Mouse (Mus musculus) megakaryocyte, embryonic 14.5 days (primary cell): ENCODE results near the gene Kcnh2.

Source experiments
- FLI1 ChIP-seq: IDR thresholded peaks from 2 replicates; pipeline ENCODE4 v1.6.1; 2012; ENCODE audit warnings: low read length, inconsistent platforms, mixed read lengths
- GATA1 ChIP-seq: IDR thresholded peaks from 3 replicates; pipeline ENCODE4 v1.6.1; 2012; ENCODE audit warnings: mixed read lengths, low read length, inconsistent platforms, borderline replicate concordance

DNA sequence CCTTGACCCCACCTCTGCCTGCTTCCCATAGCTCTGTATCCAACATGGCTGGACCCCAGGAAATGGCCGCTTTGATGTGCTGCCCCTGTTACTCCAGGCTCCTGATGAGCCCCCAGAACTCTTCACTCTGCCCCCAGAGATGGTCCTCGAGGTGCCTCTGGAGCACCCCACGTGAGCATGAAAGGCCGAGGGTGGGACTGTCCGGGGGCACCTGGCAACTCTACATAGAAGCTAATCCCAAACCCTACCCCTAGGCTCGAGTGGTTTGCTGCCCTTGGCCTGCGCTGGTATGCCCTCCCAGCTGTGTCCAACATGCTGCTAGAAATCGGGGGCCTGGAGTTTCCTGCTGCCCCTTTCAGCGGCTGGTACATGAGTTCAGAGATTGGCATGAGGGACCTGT, 18.4 kb upstream of the Kcnh2 start:
- TF ChIP-seq GATA1 (no peak), FLI1 (no peak)
